Mouse (Mus musculus): ENCODE measurements around the gene Ccdc63. TPM values are rescaled to one million over a fixed set of nuclear protein-coding genes. Genes with fewer than 3 reads are reported as not detected.
"Not testable (repeated sequence)": the region's sequence is repeated elsewhere in the genome, so short reads cannot be mapped to it uniquely, and the experiment has no call there.

Gene Ccdc63
- total RNA-seq, 2 experiments from 2014 or later: 0.52 to 3.5 TPM

GRCm38 (mm10) chr5:122152508-122152907 lies 11.9 kb upstream of the Ccdc63 start:
- not testable (repeated sequence) for ATAC-seq (replicated peaks; ENCODE audit: poor library complexity)

GRCm38 (mm10) chr5:122149259-122149658 lies 8.6 kb upstream of the Ccdc63 start:
- ATAC-seq (replicated peaks; ENCODE audit: poor library complexity): no peak

GRCm38 (mm10) chr5:122148107-122148506 lies 7.5 kb upstream of the Ccdc63 start:
- ATAC-seq (replicated peaks; ENCODE audit: poor library complexity): no peak

- no peak for ATAC-seq (replicated peaks; ENCODE audit: poor library complexity)
Observed at GRCm38 (mm10) chr5:122146609-122147008, 6.0 kb upstream of the Ccdc63 start.

GRCm38 (mm10) chr5:122146056-122146580 lies 5.5 kb upstream of the Ccdc63 start:
- ATAC-seq (replicated peaks; ENCODE audit: poor library complexity): peak; percentile 17; the same call in 1 of the 2 replicates

GRCm38 (mm10) chr5:122145381-122146055 lies 4.9 kb upstream of the Ccdc63 start:
- peak; percentile 88 for ATAC-seq (replicated peaks; ENCODE audit: poor library complexity)

- no peak for ATAC-seq (replicated peaks; ENCODE audit: poor library complexity)
Observed at GRCm38 (mm10) chr5:122144825-122145224, 4.2 kb upstream of the Ccdc63 start.

GRCm38 (mm10) chr5:122143543-122143942 lies 2.9 kb upstream of the Ccdc63 start:
- no peak for ATAC-seq (replicated peaks; ENCODE audit: poor library complexity)

- ATAC-seq (replicated peaks; ENCODE audit: poor library complexity): peak; percentile 68
Observed at GRCm38 (mm10) chr5:122142230-122142992, 1.8 kb upstream of the Ccdc63 start.

GRCm38 (mm10) chr5:122139771-122140170 lies 852 bp downstream of the Ccdc63 start:
- ATAC-seq (replicated peaks; ENCODE audit: poor library complexity): not testable (repeated sequence)

- no peak for ATAC-seq (replicated peaks; ENCODE audit: poor library complexity)
Observed at GRCm38 (mm10) chr5:122138856-122139255, 1.8 kb downstream of the Ccdc63 start.

- peak; percentile 60 for ATAC-seq (replicated peaks; ENCODE audit: poor library complexity)
Observed at GRCm38 (mm10) chr5:122136508-122137408, 3.9 kb downstream of the Ccdc63 start.

- ATAC-seq (replicated peaks; ENCODE audit: poor library complexity): no peak
Observed at GRCm38 (mm10) chr5:122135290-122135882, 5.2 kb downstream of the Ccdc63 start.

- no peak for ATAC-seq (replicated peaks; ENCODE audit: poor library complexity)
Observed at GRCm38 (mm10) chr5:122134395-122135289, 6.0 kb downstream of the Ccdc63 start.

GRCm38 (mm10) chr5:122133050-122133389 lies 7.6 kb downstream of the Ccdc63 start:
- no peak for ATAC-seq (replicated peaks; ENCODE audit: poor library complexity)

GRCm38 (mm10) chr5:122132167-122133049 lies 8.2 kb downstream of the Ccdc63 start:
- 0 out of 2 replicates have a peak, but pooled peaks have one; percentile 14 for ATAC-seq (replicated peaks; ENCODE audit: poor library complexity)

- ATAC-seq (replicated peaks; ENCODE audit: poor library complexity): peak; percentile 73
Observed at GRCm38 (mm10) chr5:122131076-122132051, 9.3 kb downstream of the Ccdc63 start.

All from megakaryocyte progenitor cell, adult 5-6 weeks (primary cell).